Mouse (Mus musculus) monocyte, adult 5-6 weeks (primary cell): ENCODE data around the gene Gm10800. TPM values are rescaled to one million over a fixed set of nuclear protein-coding genes. Genes with fewer than 3 reads are reported as not detected.
"Not testable (repeated sequence)": the region's sequence is repeated elsewhere in the genome, so short reads cannot be mapped to it uniquely, and the experiment has no call there.

Source experiments
- ATAC-seq: fragments of 153-309, 156-312 bp; replicated peaks from 2 replicates; pipeline ENCODE4 v1.8.0; 2017; ENCODE audit warnings: mild to moderate bottlenecking; ENCODE audit not compliant: low TSS enrichment, insufficient number of reproducible peaks, severe bottlenecking, poor library complexity, low FRiP score
- total RNA-seq: library from RNA; stranded (forward); fragments of 200-1000, 200-491, 200-594 nt; gene quantifications from 3 replicates; pipeline ENCODE4 v1.2.3, GENCODE M21; 2017

Gene Gm10800
- total RNA-seq = 2,260 to 7,914 TPM (median 4,464 TPM) in 3 replicates

GRCm38 (mm10) chr2:98667201-98667600 lies at the start of gene Gm10800:
TSS of gene Gm10800 (minus strand) at chr2:98667301.
- not testable (repeated sequence) for ATAC-seq

GRCm38 (mm10) chr2:98697533-98697932 lies 30.4 kb upstream of the Gm10800 start:
- ATAC-seq = no peak

DNA sequence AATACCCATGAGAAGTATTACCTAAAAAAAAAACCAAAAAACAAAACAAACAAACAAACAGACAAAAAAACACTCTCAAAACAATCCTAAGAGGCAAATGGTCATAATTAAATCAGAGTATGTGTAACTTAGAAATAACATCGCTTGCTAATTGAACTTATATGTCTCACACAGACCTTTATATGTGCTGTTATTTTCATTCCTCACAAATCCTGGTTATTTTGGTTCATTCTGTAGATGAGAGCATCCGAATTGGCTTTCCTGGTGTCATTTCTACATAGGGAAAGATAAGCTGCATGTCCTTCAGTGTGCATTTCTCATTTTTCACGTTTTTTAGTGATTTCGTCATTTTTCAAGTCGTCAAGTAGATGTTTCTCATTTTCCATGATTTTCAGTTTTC lies 5.2 kb downstream of the Gm10800 start, which contains the start of gene Gm10801:
Gene Gm10801, plus strand, starts transcription at position 301 of the 400 bp plus-strand sequence.
- not testable (repeated sequence) for ATAC-seq

Other genes with a start within 250 kb of the Gm10800 start
- 99.5 to 299 TPM (median 196 TPM) in 3 replicates for gene Gm10801, start 5.1 kb downstream of the Gm10800 start, total RNA-seq